Mouse (Mus musculus): Measurements from ENCODE around the gene Ctps2. TPM values are rescaled to one million over a fixed set of nuclear protein-coding genes. Genes with fewer than 3 reads are reported as not detected.

Ctps2 gene
- polyA plus RNA-seq, 1 experiment from 2014 or later, result 84.0 TPM

GRCm38 (mm10) chrX:162915697-162916096 is 14.7 kb downstream of the Ctps2 start:
- Histone ChIP-seq H3K27ac (no peak overlapping the region), H3K4me3 (no peak overlapping the region), H3K27me3 (no peaks in the 10 kb centered on the region), H3K9me3 (no peaks in the 10 kb centered on the region), H3K9ac (no peak overlapping the region), H3K36me3 (peaks cover 9% of the 10 kb centered on the region), H3K4me1 (no peaks in the 10 kb centered on the region), H3K4me2 (no peak overlapping the region)
- ATAC-seq (ENCODE audit: insufficient number of reproducible peaks, low FRiP score, low TSS enrichment, low read depth), result no peak
- 35% methylated on average over 5 of the region's 5 CpGs for WGBS

GRCm38 (mm10) chrX:162921487-162922125 is 20.6 kb downstream of the Ctps2 start:
- no peaks in the 10 kb centered on the region for H3K4me1 ChIP-seq
- H3K36me3 ChIP-seq, result 0 out of 2 replicates have a peak, but pooled peaks cover 3% of the 10 kb centered on the region
- H3K4me2 ChIP-seq, result no peak overlapping the region
- no peak overlapping the region for H3K9ac ChIP-seq
- H3K9me3 ChIP-seq, result no peaks in the 10 kb centered on the region
- ATAC-seq (ENCODE audit: insufficient number of reproducible peaks, low FRiP score, low TSS enrichment, low read depth), result no peak
- no peak overlapping the region for H3K27ac ChIP-seq
- 74% methylated on average over 8 of the region's 8 CpGs for WGBS
- H3K27me3 ChIP-seq, result no peaks in the 10 kb centered on the region
- no peak overlapping the region for H3K4me3 ChIP-seq

GRCm38 (mm10) chrX:162931467-162931866 is 30.4 kb downstream of the Ctps2 start:
- H3K4me3 ChIP-seq, result no peak overlapping the region
- H3K9ac ChIP-seq, result no peak overlapping the region
- 90% methylated on average over 2 of the region's 2 CpGs for WGBS
- no peak overlapping the region for H3K27ac ChIP-seq
- no peak overlapping the region for H3K4me2 ChIP-seq
- no peaks in the 10 kb centered on the region for H3K27me3 ChIP-seq
- H3K36me3 ChIP-seq, result peaks cover 21% of the 10 kb centered on the region; the same call in 1 of the 2 replicates
- no peak for ATAC-seq (ENCODE audit: insufficient number of reproducible peaks, low FRiP score, low TSS enrichment, low read depth)
- no peaks in the 10 kb centered on the region for H3K9me3 ChIP-seq
- no peaks in the 10 kb centered on the region for H3K4me1 ChIP-seq

DNA sequence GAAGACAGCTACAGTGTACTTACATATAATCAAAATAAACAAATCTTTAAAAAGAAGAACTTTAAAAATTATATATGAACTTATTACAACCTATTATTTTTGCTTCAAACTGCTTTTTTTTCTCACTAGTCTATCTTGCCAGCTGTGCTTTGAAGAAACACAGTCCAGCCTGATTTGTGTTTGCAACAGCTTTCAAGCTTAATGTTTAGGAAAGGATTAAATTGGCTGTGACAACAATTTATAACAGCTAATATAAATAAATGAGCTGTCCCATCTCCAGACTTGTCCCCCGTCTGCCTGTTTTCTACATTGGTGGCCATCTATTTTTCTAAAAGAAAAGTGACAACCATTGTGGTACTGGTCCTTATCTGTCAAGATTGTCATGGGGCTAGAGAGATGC is 41.0 kb downstream of the Ctps2 start:
- H3K9ac ChIP-seq, result no peak overlapping the region
- H3K4me3 ChIP-seq, result no peak overlapping the region
- H3K36me3 ChIP-seq, result 0 out of 2 replicates have a peak, but pooled peaks cover 9% of the 10 kb centered on the region
- no peak overlapping the region for H3K27ac ChIP-seq
- no peaks in the 10 kb centered on the region for H3K4me1 ChIP-seq
- H3K9me3 ChIP-seq, result no peaks in the 10 kb centered on the region
- ATAC-seq (ENCODE audit: insufficient number of reproducible peaks, low FRiP score, low TSS enrichment, low read depth), result no peak
- no peaks in the 10 kb centered on the region for H3K27me3 ChIP-seq
- H3K4me2 ChIP-seq, result no peak overlapping the region
- WGBS, result 87% methylated on average over 1 of the region's 1 CpGs

GRCm38 (mm10) chrX:162949811-162950439 is 48.9 kb downstream of the Ctps2 start:
- no peak overlapping the region for H3K4me3 ChIP-seq
- no peaks in the 10 kb centered on the region for H3K9me3 ChIP-seq
- H3K27ac ChIP-seq, result no peak overlapping the region
- H3K4me2 ChIP-seq, result no peak overlapping the region
- no peaks in the 10 kb centered on the region for H3K27me3 ChIP-seq
- H3K9ac ChIP-seq, result no peak overlapping the region
- ATAC-seq (ENCODE audit: insufficient number of reproducible peaks, low FRiP score, low TSS enrichment, low read depth), result no peak
- H3K36me3 ChIP-seq, result no peaks in the 10 kb centered on the region
- no peaks in the 10 kb centered on the region for H3K4me1 ChIP-seq
- WGBS, result 41% methylated on average over 3 of the region's 3 CpGs

- no peaks in the 10 kb centered on the region for H3K36me3 ChIP-seq
- no peak overlapping the region for H3K4me3 ChIP-seq
- no peak overlapping the region for H3K9ac ChIP-seq
- no peak overlapping the region for H3K4me2 ChIP-seq
- 84% methylated on average over 3 of the region's 3 CpGs for WGBS
- H3K27me3 ChIP-seq, result peaks cover 3% of the 10 kb centered on the region; the same call in 1 of the 2 replicates
- no peak for ATAC-seq (ENCODE audit: insufficient number of reproducible peaks, low FRiP score, low TSS enrichment, low read depth)
- no peaks in the 10 kb centered on the region for H3K4me1 ChIP-seq
- no peaks in the 10 kb centered on the region for H3K9me3 ChIP-seq
- no peak overlapping the region for H3K27ac ChIP-seq
Measured at GRCm38 (mm10) chrX:162957921-162958320, 56.9 kb downstream of the Ctps2 start.

DNA sequence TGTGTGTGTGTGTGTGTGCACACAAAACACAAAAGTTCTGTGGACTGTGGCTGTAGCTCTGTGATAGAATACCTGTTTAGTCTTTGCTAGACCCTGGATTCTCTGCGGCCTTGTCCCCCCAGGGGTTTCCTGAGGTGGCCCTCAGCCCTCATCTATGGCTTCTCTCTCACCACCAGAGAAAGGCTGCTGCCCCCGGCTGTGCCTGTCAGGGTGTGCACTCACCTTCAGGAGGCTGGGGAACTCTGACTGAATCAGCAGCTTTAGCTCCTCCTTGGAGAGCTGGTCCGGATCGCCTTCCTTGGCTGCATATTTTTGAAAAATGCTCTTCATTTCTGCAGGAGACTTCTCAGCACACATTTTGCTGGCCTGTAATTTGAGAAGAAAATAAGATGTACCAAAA is 62.8 kb downstream of the Ctps2 start:
- no peak overlapping the region for H3K4me2 ChIP-seq
- no peak overlapping the region for H3K9ac ChIP-seq
- H3K4me3 ChIP-seq, result no peak overlapping the region
- H3K36me3 ChIP-seq, result no peaks in the 10 kb centered on the region
- no peaks in the 10 kb centered on the region for H3K27me3 ChIP-seq
- H3K9me3 ChIP-seq, result no peaks in the 10 kb centered on the region
- WGBS, result 54% methylated on average over 4 of the region's 4 CpGs
- no peak overlapping the region for H3K27ac ChIP-seq
- no peaks in the 10 kb centered on the region for H3K4me1 ChIP-seq
- no peak for ATAC-seq (ENCODE audit: insufficient number of reproducible peaks, low FRiP score, low TSS enrichment, low read depth)

GRCm38 (mm10) chrX:162964383-162964782 is 63.3 kb downstream of the Ctps2 start, which contains the start of gene S100g:
Gene S100g, minus strand, starts transcription at chrX:162964599.
- H3K27me3 ChIP-seq, result no peaks in the 10 kb centered on the region
- no peak for ATAC-seq (ENCODE audit: insufficient number of reproducible peaks, low FRiP score, low TSS enrichment, low read depth)
- no peak within 1 kb of the TSS for H3K4me2 ChIP-seq
- H3K9me3 ChIP-seq, result no peaks in the 10 kb centered on the region
- H3K9ac ChIP-seq, result no peak within 1 kb of the TSS
- H3K4me3 ChIP-seq, result no peak within 1 kb of the TSS
- no peaks in the 10 kb centered on the region for H3K36me3 ChIP-seq
- WGBS, result 52% methylated on average over 3 of the region's 3 CpGs
- H3K4me1 ChIP-seq, result no peaks in the 10 kb centered on the region
- H3K27ac ChIP-seq, result no peak within 1 kb of the TSS

DNA sequence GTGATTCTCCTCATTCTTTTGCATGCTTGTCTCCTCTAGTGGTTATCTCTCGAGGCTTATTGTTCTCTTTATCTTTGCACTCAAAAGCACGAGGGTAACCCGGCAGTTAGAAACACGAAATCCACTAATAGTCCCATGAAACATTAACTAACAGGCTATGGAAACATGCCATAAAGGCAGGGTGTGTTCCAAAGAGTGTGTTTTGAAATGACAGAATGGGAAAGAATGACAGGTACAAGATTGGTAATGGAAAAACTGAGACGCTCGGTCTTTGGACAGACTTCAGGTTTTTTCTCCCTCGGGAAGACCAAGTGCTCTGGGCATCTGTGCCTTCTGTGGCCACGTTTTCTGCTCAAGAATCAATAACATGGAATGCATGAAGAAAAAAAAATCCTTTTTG is 66.4 kb downstream of the Ctps2 start:
- Histone ChIP-seq H3K9me3 (no peaks in the 10 kb centered on the region), H3K4me3 (no peak overlapping the region), H3K4me2 (no peak overlapping the region), H3K27me3 (no peaks in the 10 kb centered on the region), H3K4me1 (no peaks in the 10 kb centered on the region), H3K36me3 (no peaks in the 10 kb centered on the region), H3K27ac (no peak overlapping the region), H3K9ac (no peak overlapping the region)
- ATAC-seq (ENCODE audit: insufficient number of reproducible peaks, low FRiP score, low TSS enrichment, low read depth), result no peak
- 71% methylated on average over 8 of the region's 8 CpGs for WGBS

DNA sequence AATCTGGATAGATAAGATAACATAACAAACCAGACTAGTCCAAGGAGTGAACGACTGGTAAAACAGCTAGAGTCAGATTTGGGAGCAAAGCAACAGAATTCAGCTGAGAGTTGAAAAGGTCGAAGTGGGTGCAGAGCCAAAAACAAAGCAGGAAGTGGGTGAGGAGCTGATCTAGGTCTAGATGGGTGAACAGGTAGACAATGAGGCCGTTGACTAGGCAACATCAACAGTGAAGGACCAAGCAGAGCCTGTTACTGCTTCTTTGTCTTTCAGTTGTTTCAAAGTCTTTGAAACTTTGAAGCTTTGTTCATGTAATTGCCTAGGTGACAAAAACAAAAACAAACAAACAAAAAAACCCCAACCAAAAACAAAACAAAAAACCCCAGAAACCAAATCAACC is 75.2 kb downstream of the Ctps2 start:
- no peaks in the 10 kb centered on the region for H3K36me3 ChIP-seq
- H3K9me3 ChIP-seq, result no peaks in the 10 kb centered on the region
- no peak overlapping the region for H3K9ac ChIP-seq
- WGBS, result 72% methylated on average over 3 of the region's 3 CpGs
- H3K4me2 ChIP-seq, result no peak overlapping the region
- H3K4me1 ChIP-seq, result no peaks in the 10 kb centered on the region
- H3K4me3 ChIP-seq, result no peak overlapping the region
- no peak overlapping the region for H3K27ac ChIP-seq
- no peak for ATAC-seq (ENCODE audit: insufficient number of reproducible peaks, low FRiP score, low TSS enrichment, low read depth)
- H3K27me3 ChIP-seq, result no peaks in the 10 kb centered on the region

GRCm38 (mm10) chrX:162986876-162987495 is 85.9 kb downstream of the Ctps2 start:
- H3K27me3 ChIP-seq, result no peaks in the 10 kb centered on the region
- 0 out of 2 replicates have a peak, but pooled peaks cover 5% of the 10 kb centered on the region for H3K36me3 ChIP-seq
- WGBS, result 88% methylated on average over 10 of the region's 10 CpGs
- no peak overlapping the region for H3K9ac ChIP-seq
- H3K4me1 ChIP-seq, result no peaks in the 10 kb centered on the region
- no peaks in the 10 kb centered on the region for H3K9me3 ChIP-seq
- H3K4me3 ChIP-seq, result no peak overlapping the region
- no peak overlapping the region for H3K27ac ChIP-seq
- no peak overlapping the region for H3K4me2 ChIP-seq
- ATAC-seq (ENCODE audit: insufficient number of reproducible peaks, low FRiP score, low TSS enrichment, low read depth), result no peak

DNA sequence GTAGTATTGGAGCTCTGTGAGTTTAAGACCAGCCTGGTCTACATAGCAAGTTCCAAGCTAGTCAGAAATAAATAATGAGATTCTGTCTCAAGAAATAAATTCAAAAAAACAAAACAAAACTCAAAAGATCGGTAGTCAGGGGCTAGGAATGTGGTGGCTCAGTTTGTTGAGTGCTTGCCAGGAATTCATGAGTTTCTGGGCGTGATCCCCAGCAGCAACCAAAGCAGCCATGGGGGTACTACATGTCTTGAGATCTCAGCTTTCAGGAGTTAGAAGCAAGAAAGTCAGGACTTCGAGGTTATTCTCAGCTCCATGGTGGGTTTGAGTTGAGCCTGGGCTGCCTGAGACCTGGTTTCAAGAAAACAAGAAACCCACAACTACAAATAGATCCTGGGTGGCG is 90.4 kb downstream of the Ctps2 start:
- no peak overlapping the region for H3K9ac ChIP-seq
- H3K4me3 ChIP-seq, result no peak overlapping the region
- ATAC-seq (ENCODE audit: insufficient number of reproducible peaks, low FRiP score, low TSS enrichment, low read depth), result no peak
- no peaks in the 10 kb centered on the region for H3K36me3 ChIP-seq
- no peak overlapping the region for H3K27ac ChIP-seq
- H3K27me3 ChIP-seq, result peaks cover 8% of the 10 kb centered on the region
- H3K4me2 ChIP-seq, result no peak overlapping the region
- H3K9me3 ChIP-seq, result no peaks in the 10 kb centered on the region
- H3K4me1 ChIP-seq, result no peaks in the 10 kb centered on the region
- WGBS, result 65% methylated on average over 4 of the region's 4 CpGs

All from limb, embryonic 15.5 days (tissue).